Mouse (Mus musculus) embryonic facial prominence, embryonic 15.5 days (tissue): ENCODE measurements at regions not wholly inside any gene's neighbourhood (a gene's known extent, or its start where the extent isn't known, plus 50 kb on each side); places are given as distances from the start of the nearest gene placed in this dataset.

Experiments
- ATAC-seq: fragments of 200-750 bp; cut with Nextera tagmentation; 2 replicates; pipeline ENCODE4 v1.8.0; 2017; ENCODE audit warnings: low read depth, moderate TSS enrichment; ENCODE audit not compliant: insufficient number of reproducible peaks, low FRiP score, low TSS enrichment
- H3K27ac ChIP-seq: fragments of 300-500 bp; sonication (generic); replicated peaks from 2 replicates; pipeline ENCODE4 v1.5.1; 2015; ENCODE audit warnings: mild to moderate bottlenecking, inconsistent platforms
- H3K27me3 ChIP-seq: fragments of 300-500 bp; sonication (generic); 2 replicates; pipeline ENCODE4 v1.6.1; 2015; ENCODE audit warnings: inconsistent platforms
- H3K36me3 ChIP-seq: fragments of 300-500 bp; sonication (generic); 2 replicates; pipeline ENCODE4 v1.6.1; 2015; ENCODE audit warnings: mild to moderate bottlenecking, inconsistent platforms
- H3K4me1 ChIP-seq: fragments of 300-500 bp; sonication (generic); 2 replicates; pipeline ENCODE4 v1.6.1; 2015; ENCODE audit warnings: inconsistent platforms
- H3K4me2 ChIP-seq: fragments of 300-500 bp; sonication (generic); replicated peaks from 2 replicates; pipeline ENCODE4 v1.6.1; 2015; ENCODE audit warnings: mild to moderate bottlenecking, inconsistent platforms
- H3K4me3 ChIP-seq: fragments of 300-500 bp; sonication (generic); replicated peaks from 2 replicates; pipeline ENCODE4 v1.5.1; 2015; ENCODE audit warnings: mild to moderate bottlenecking, inconsistent platforms
- H3K9ac ChIP-seq: fragments of 300-500 bp; sonication (generic); 2 replicates; pipeline ENCODE4 v1.6.1; 2015; ENCODE audit warnings: inconsistent platforms
- H3K9me3 ChIP-seq: fragments of 300-500 bp; sonication (generic); replicated peaks from 2 replicates; pipeline ENCODE4 v1.6.1; 2016; ENCODE audit warnings: inconsistent platforms
- WGBS: fragments of 180-500 bp; shearing (Covaris S2); methylation state at CpG from one replicate; pipeline ENCODE4 v1.1.7; 2015; 5-methylcytosine and 5-hydroxymethylcytosine counted together

GRCm38 (mm10) chr9:88120963-88121570 lies 205.9 kb upstream of the Nt5e start:
- ATAC-seq: no peak
- H3K27me3 ChIP-seq: no peaks in the 10 kb centered on the region
- H3K27ac ChIP-seq: no peak overlapping the region
- no peaks in the 10 kb centered on the region for H3K9me3 ChIP-seq
- H3K4me3 ChIP-seq: no peak overlapping the region
- H3K36me3 ChIP-seq: no peaks in the 10 kb centered on the region
- 78% methylated on average over 11 of the region's 11 CpGs for WGBS
- no peak overlapping the region for H3K9ac ChIP-seq
- H3K4me2 ChIP-seq: no peak overlapping the region
- no peaks in the 10 kb centered on the region for H3K4me1 ChIP-seq

GRCm38 (mm10) chr9:88124322-88125005 lies 202.5 kb upstream of the Nt5e start:
- Histone ChIP-seq H3K27me3 (no peaks in the 10 kb centered on the region), H3K36me3 (no peaks in the 10 kb centered on the region), H3K4me2 (no peak overlapping the region), H3K27ac (peak overlapping the region; percentile 41), H3K4me3 (peak overlapping the region; percentile 17; the same call in 1 of the 2 replicates), H3K4me1 (no peaks in the 10 kb centered on the region), H3K9ac (no peak overlapping the region), H3K9me3 (no peaks in the 10 kb centered on the region)
- ATAC-seq: no peak
- 62% methylated on average over 9 of the region's 9 CpGs for WGBS

- no peak overlapping the region for H3K27ac ChIP-seq
- no peaks in the 10 kb centered on the region for H3K9me3 ChIP-seq
- H3K27me3 ChIP-seq: no peaks in the 10 kb centered on the region
- H3K36me3 ChIP-seq: no peaks in the 10 kb centered on the region
- ATAC-seq: no peak
- no peaks in the 10 kb centered on the region for H3K4me1 ChIP-seq
- H3K4me2 ChIP-seq: no peak overlapping the region
- no peak overlapping the region for H3K4me3 ChIP-seq
- 66% methylated on average over 6 of the region's 6 CpGs for WGBS
- H3K9ac ChIP-seq: no peak overlapping the region
Measured at GRCm38 (mm10) chr9:88163025-88163780, 163.8 kb upstream of the Nt5e start.

GRCm38 (mm10) chr9:88177575-88178254 lies 149.3 kb upstream of the Nt5e start:
- ATAC-seq: no peak
- no peak overlapping the region for H3K4me3 ChIP-seq
- H3K4me1 ChIP-seq: 0 out of 2 replicates have a peak, but pooled peaks cover 3% of the 10 kb centered on the region
- 34% methylated on average over 4 of the region's 4 CpGs for WGBS
- no peak overlapping the region for H3K27ac ChIP-seq
- no peaks in the 10 kb centered on the region for H3K36me3 ChIP-seq
- no peak overlapping the region for H3K4me2 ChIP-seq
- no peak overlapping the region for H3K9ac ChIP-seq
- no peaks in the 10 kb centered on the region for H3K27me3 ChIP-seq
- H3K9me3 ChIP-seq: no peaks in the 10 kb centered on the region

GRCm38 (mm10) chr9:88181189-88181994 lies 145.6 kb upstream of the Nt5e start:
- Histone ChIP-seq H3K4me1 (0 out of 2 replicates have a peak, but pooled peaks cover 3% of the 10 kb centered on the region), H3K9ac (no peak overlapping the region), H3K4me2 (no peak overlapping the region), H3K27ac (0 out of 2 replicates have a peak overlapping the region, but pooled peaks have one; percentile 0), H3K27me3 (no peaks in the 10 kb centered on the region), H3K9me3 (no peaks in the 10 kb centered on the region), H3K36me3 (no peaks in the 10 kb centered on the region), H3K4me3 (no peak overlapping the region)
- 46% methylated on average over 9 of the region's 9 CpGs for WGBS
- ATAC-seq: peak; percentile 65

GRCm38 (mm10) chr9:88207378-88207777 lies 119.6 kb upstream of the Nt5e start:
- Histone ChIP-seq H3K4me3 (no peak overlapping the region), H3K4me2 (no peak overlapping the region), H3K9me3 (no peaks in the 10 kb centered on the region), H3K4me1 (no peaks in the 10 kb centered on the region), H3K36me3 (no peaks in the 10 kb centered on the region), H3K27ac (no peak overlapping the region), H3K9ac (no peak overlapping the region), H3K27me3 (no peaks in the 10 kb centered on the region)
- 73% methylated on average over 7 of the region's 7 CpGs for WGBS
- ATAC-seq: no peak

- ATAC-seq: no peak
- H3K9me3 ChIP-seq: no peaks in the 10 kb centered on the region
Measured at GRCm38 (mm10) chr9:88208022-88208421, 119.0 kb upstream of the Nt5e start.

GRCm38 (mm10) chr9:88214758-88215157 lies 112.2 kb upstream of the Nt5e start:
- H3K36me3 ChIP-seq: no peaks in the 10 kb centered on the region
- H3K9ac ChIP-seq: no peak overlapping the region
- H3K9me3 ChIP-seq: no peaks in the 10 kb centered on the region
- no peaks in the 10 kb centered on the region for H3K27me3 ChIP-seq
- no peaks in the 10 kb centered on the region for H3K4me1 ChIP-seq
- H3K27ac ChIP-seq: no peak overlapping the region
- 70% methylated on average over 6 of the region's 6 CpGs for WGBS
- H3K4me3 ChIP-seq: no peak overlapping the region
- no peak overlapping the region for H3K4me2 ChIP-seq
- ATAC-seq: no peak

More at GRCm38 (mm10) chr9:88208022-88208421, 119.0 kb upstream of the Nt5e start:
- H3K27me3 ChIP-seq: no peaks in the 10 kb centered on the region
- no peaks in the 10 kb centered on the region for H3K4me1 ChIP-seq
- H3K27ac ChIP-seq: no peak overlapping the region
- no peaks in the 10 kb centered on the region for H3K36me3 ChIP-seq
- no peak overlapping the region for H3K4me3 ChIP-seq
- H3K9ac ChIP-seq: no peak overlapping the region
- H3K4me2 ChIP-seq: no peak overlapping the region

GRCm38 (mm10) chr9:88220360-88220759 lies 106.6 kb upstream of the Nt5e start:
- Histone ChIP-seq H3K9me3 (no peaks in the 10 kb centered on the region), H3K27me3 (0 out of 2 replicates have a peak, but pooled peaks cover 5% of the 10 kb centered on the region), H3K4me1 (0 out of 2 replicates have a peak, but pooled peaks cover 4% of the 10 kb centered on the region), H3K4me3 (no peak overlapping the region), H3K4me2 (no peak overlapping the region; the same call in 1 of the 2 replicates), H3K27ac (no peak overlapping the region), H3K36me3 (no peaks in the 10 kb centered on the region), H3K9ac (no peak overlapping the region)
- WGBS: 35% methylated on average over 3 of the region's 3 CpGs
- ATAC-seq: peak; percentile 59

- H3K4me1 ChIP-seq: 0 out of 2 replicates have a peak, but pooled peaks cover 4% of the 10 kb centered on the region
- H3K27ac ChIP-seq: no peak overlapping the region
- H3K9ac ChIP-seq: no peak overlapping the region
- no peak for ATAC-seq
- H3K4me3 ChIP-seq: no peak overlapping the region
- 79% methylated on average over 14 of the region's 14 CpGs for WGBS
- H3K27me3 ChIP-seq: 0 out of 2 replicates have a peak, but pooled peaks cover 5% of the 10 kb centered on the region
- no peaks in the 10 kb centered on the region for H3K9me3 ChIP-seq
- no peak overlapping the region for H3K4me2 ChIP-seq
- no peaks in the 10 kb centered on the region for H3K36me3 ChIP-seq
Measured at GRCm38 (mm10) chr9:88221276-88221675, 105.7 kb upstream of the Nt5e start.
